Mouse (Mus musculus) layer of hippocampus, adult 9-10 months (tissue): Measurements from ENCODE around the gene Abat.

ENCODE experiments used
- DNase-seq: peaks from one replicate; pipeline ENCODE4 v3.0.0; 2022; ENCODE audit warnings: low spot score

Gene Abat

DNA sequence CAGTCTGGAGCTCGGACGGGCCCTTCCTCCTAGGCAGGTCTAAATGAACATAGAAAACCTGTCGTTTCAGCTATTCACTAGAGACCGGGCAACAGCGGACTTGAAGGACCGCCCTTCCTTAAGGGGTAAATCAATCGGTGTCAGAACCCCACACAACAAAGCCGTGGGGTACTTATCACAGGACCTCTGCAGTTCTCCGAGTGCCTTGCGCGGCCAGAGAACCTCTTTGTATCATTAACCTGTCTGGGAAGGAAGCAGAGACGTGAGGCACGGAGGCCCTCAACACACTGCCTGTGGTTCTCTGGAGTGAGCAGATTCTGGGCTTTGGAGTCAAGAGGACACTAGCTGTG, 123.6 kb downstream of the Abat start:
- no peak for DNase-seq

DNA sequence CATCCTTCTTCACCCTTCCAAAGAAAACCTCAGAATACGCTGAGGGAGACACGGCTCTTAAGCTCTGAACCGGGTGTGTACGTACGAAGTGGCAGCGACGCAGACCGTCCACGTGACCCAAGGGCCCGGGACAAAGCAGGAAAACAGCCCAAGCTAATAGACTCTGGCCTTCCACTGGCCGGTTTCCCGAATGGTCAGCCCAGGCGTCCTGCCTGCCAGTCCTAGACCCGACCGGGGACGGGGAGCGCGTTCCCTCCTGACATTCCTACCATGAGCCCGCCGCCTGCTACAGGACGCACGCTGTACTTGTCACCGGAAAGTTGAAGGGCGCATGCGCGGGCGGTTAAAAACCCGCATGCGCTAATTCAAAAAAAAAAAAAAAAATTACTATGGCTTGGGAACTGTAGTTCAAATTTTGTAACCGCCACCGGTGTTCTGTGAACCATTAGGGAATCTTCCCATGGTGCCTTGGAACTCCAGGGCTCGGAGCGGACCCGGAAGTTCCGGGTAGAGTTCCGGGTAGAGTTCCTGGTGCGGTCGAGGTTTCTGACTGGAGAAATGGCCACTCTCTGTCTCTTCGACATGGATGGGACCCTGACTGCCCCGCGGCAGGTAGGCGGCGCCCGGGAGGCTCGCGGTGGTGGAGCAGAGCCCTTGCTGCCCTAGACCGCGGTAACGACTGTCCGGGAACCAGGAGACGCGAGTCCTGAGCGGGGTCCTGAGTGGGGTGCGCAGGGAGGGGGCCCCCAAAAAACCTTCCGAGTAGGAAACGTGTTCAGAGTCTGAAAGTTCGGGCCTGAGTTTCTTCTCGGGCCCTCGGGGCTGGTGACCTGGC, 124.2 kb downstream of the Abat start, which contains the start of the genes Pmm2 and Tmem186:
Gene Pmm2 (plus strand): TSS at position 458 of the 835 bp plus-strand sequence.
Gene Tmem186 (minus strand): TSS at position 496 of the 835 bp plus-strand sequence.
- DNase-seq = peak; percentile 68

DNA sequence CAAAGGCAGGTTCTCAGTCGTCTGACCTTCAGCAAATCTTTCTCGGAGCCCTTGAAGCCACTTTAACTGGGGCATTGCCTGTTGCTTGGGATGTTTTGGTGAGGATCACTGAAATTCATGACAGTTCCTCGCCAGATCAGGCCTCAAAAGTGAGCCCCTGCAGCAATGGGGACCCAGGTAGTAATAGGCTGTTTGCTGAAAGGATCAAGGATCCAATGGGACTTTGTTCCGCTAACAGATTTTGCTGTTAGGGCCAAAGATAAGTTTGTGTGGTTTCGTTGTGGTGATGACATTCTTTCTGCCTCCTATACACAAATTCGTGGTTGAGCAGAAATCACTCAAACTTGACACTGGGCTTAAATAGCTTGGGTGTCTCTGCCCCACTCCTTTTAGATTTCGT, 124.9 kb downstream of the Abat start:
- no peak for DNase-seq

DNA sequence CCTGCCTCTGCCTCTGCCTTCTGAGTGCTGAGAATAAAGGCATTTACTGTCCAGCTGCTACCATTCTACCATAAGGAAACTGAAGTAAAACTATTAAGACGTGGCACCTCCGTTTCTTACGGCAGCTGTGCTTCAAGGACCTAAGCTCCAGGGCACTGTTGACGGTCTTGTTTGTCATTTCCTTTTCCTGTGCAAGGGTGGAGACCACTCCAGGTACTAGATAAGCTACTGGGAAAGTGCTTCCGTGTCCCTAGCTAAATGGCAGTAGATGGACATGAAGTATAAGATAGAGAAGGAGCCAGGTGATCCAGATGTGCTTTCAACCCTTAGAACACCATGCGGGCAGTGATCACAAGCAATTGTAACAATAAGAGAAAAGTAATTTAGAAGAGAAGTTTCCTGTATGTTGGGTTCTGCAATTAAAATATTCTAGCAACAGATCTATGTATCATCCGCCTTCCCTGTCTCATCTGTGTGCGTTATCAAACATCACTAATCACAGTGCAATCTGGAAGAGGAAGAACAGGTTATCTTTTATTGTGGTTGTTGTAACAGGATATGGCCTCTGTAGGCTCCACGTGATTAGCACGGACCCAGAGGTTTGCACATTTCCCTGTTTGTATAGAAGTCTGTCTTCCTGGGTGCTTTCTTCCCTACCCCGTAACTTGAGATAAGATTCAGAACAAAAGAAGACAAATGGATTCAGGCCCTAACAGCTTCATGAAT, 126.4 kb downstream of the Abat start:
- no peak for DNase-seq

DNA sequence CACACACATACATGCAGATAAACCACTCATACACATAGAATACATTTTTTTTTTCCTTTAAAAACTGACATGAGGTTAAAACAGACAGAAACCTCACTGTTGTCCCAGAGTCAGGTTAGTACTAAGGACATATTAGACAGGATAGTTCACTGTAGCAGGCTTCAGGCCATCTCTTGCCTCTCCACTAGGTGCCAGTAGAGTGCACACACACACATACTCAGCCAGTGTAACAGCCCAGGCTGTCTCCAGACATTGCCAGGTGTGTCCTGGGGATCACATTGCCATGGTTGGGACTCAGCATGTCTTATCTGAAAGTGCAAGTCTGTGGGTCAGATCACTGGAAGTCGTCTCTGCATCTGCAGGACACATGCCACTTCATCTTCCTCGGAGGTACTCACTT, 130.6 kb downstream of the Abat start:
- DNase-seq = peak; percentile 50

DNA sequence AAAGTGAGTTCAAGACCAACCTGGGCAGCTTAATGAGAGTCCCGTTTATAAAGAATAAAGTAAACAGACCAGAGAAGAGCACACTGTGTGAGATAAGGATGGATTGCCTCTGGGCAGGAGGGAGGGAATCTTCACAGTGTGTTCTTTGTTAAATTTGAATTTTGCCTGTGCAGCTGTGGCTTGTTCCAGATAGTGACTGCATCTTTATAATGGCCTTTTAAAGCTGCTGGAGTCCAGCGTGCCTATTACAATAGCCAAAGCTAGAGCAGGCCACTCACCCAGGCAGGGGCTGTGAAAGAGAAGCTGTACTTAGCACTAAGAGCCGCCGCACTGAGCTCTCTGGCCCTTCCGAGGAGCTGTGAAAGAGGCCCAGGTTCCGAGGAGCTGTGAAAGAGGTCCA, 132.3 kb downstream of the Abat start:
- DNase-seq = no peak

DNA sequence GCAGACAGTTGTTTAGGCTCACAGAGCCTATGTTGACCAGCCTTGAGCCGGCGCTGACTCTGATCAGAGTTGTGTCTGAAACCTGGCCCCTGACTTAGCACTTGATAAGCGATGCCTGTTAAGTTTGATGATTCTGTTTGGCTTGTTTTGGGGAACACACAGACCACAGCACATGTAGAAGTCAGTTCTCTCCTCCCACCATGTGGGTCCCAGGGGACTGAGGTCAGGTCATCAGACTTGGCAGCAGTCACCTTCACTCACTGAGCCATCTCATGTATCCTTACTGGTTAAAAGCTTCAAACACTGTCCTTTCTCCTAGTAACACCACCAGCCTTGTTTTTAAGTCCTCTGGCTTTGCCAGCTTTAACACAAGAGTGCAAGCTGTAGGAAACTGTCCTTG, 136.8 kb downstream of the Abat start:
- DNase-seq = no peak

DNA sequence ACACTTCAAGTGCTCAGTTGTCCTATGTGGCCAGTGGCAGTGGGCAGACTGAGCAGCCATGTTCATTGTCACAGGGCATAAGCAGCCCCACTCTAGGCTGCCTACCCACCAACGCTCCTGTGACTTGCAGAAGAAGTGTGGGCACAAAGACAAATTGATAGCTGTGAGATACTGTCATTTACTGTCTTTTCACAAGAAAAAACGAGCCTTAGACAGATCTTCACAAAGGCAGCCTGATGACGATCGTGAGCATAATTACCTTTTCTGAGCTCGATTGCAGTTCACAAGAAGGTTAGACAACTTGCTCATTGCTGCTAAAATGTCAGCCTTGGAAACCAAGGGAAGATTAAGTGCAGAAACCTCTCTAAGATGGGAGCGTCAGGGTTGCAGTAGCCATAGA, 141.9 kb downstream of the Abat start:
- no peak for DNase-seq

DNA sequence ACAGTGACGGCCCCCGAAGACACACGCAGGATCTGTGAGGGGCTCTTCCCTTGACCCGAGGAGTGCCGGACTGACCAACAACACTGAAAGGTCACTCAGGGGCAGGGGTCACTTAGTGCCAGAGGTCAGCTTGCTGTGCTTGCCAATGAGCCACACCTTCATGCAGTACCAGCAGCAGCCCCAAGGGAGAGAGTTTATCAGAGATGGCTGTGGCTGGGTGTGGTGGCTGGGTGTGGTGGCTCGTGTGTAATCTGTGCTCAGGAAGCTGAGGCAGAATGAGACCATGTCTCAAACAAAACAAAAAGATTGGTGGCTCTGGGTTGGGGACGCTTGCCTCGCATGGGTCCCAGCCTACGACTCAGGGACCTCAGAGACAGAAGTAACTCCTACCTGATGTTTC, 142.4 kb downstream of the Abat start:
- DNase-seq = no peak

DNA sequence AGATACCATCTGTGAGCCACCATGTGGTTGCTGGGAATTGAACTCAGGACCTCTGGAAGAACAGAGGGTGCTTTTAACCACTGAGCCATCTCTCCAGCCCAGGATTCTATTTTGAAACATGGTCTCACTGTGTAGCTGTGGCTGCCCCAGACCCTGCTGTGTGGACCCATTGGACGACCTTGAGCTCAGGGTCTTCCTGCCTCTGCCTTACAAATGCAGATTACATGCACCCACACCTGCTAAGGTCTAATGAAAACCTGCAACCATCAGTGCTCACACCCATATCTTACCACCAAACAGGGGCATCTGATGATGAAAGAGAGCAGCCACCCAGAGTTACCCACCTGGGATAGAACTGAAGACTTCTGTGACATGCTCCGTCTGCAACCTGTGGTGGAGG, 143.0 kb downstream of the Abat start:
- DNase-seq = no peak

DNA sequence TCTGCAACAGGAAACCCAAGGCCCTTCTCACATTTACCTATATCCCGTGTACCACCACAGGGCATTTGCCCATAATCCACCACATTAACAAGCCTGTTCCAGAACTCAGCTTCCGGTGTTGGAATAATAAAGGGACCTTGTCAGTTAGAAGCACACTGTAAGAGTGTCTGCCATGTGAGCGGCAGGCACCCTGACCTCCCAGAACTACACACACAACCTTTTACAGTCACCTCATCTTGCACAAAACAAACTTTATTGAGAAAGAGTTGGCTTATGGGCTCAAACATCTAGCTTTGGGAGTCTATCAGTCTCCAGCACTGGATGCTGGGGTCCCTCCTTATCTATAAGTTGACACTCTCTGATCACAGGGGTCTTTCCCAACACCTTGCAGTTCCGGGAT, 145.1 kb downstream of the Abat start:
- DNase-seq = no peak

DNA sequence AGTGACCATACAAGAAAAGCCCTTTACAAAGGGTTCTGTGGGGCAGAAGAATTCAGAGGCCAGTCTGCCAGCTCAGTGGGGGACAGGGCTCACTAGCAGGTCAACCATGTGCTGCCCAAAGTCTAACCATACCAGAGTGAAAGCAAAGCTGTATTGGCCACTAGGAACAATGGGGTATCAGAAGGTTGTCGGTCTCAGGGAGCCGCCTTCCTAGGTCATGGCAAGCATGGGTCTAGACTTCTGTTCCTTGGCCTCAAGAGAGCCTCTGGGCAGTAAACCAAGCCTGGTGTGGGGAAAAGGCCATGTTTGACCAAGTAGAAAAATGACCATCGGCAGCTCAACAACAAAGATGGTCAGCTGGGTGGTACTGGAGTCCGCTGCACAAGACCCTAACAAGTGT, 145.5 kb downstream of the Abat start:
- DNase-seq = no peak

DNA sequence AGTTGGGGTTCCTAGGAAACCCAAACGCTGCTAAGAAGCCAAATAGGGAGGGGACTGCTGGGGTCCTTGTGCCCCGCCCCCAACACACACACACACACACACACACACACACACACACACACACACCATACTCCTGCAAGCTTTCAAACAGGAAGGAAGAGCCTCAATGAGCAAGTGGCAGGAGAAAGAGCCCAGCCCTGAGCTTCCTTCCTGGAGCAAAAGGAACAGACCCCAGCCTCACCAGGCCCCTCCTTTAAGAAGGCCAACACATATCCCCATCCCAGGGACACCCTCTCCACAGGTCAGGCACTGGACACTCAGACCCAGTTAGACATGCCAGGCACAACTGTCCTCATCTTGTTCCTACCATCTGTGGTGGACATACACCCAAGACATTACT, 149.8 kb downstream of the Abat start:
- no peak for DNase-seq

DNA sequence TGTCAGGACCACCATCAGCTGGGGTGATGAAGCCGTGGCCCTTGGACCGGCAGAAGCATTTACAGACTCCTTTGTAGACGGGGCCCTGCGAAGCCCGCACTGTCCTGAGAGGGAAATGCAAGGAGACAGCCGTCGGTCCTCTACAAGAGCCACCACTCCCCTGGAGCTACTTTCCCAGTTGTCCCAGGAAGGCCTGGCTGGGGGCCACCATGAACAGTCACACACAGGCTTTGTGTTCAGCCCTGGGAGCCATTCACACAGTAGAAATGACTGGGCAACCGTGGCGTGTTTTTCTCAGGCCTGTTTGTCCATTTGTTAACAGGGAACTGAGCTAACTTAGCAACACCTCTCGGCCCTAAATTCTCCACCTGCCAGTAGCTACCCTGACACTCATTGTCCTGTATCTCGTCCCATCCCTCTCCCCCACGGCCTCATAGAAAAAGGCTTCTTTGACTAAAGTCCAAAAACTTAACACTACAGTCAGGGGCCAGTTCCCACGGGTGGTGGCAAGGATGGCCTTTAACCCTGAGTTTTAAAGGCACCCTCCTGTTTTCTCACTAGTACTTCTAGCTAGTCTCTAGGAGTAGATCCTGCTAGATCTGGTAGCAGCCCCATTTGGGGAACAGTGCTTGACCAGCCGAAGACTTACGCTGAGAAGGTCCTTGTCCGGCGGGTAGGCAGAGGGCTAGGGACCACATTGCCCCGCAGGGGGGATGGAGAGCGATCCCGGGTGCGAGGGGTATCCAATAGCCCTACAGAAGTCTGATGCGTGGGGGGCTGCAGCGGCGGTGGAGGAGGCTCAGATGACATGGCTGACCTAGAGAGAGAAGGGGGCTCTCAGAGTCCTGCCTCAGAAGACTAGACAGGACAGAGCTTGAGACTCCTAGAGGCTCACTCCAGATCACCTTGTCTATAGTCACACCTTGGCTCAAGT, 150.6 kb downstream of the Abat start:
- DNase-seq = no peak

DNA sequence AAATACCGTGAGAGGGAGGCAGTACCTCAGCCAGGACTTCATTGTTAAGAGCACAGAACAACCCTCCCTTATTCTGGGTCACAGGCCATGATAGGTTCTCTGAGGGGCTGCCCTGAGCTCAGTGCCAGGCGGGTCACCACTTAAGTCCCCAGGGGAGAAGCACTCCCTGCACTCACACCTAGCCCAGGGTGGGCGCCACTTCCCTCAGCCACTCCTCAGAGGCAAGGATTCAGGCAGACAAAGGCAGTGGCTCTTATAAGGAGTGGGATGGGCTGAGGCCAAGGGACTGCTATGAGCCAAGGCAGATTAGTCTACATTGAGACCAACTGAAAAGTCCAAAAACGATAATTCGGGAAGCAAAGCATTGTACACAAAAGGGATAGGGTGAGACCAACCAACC, 152.1 kb downstream of the Abat start:
- DNase-seq = no peak

DNA sequence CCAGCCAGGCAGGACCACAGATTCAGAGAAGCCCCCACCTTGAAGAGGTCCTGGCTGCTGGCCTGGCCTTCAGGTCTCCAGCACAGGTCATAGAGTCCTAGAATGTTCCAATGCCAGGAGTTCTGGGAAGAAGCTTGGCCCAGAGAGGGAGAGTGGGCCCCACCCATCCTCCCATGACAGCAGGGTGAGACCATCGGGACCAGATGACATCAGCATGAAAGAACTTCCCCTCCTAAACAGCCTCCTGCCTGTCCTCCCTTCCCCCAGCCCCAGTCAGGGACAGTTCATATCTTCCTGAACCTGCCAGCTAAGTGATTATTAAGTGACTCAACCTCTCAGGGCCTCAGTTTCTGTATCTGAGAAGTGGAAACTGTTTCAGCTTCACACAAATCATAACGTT, 153.2 kb downstream of the Abat start:
- DNase-seq = no peak

DNA sequence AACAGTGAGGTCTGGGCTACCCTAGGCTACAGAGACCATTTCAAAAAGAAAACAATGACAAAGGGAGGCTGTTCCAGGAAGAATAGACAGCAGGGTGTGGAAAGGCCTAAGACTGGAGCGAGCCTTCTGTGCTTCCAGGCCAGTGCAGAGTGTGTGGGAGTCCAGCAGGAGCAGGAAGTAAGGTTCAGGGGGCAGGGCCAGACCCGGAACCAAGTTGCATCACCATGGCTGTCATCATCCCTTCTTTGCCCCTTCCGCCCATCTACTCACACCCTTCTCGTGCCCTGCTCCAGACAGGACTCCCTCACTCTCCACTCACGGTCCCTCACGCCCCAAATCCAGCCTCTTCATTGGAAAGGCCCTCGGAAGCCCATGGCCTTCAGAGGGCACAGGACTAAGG, 154.0 kb downstream of the Abat start:
- DNase-seq = no peak

DNA sequence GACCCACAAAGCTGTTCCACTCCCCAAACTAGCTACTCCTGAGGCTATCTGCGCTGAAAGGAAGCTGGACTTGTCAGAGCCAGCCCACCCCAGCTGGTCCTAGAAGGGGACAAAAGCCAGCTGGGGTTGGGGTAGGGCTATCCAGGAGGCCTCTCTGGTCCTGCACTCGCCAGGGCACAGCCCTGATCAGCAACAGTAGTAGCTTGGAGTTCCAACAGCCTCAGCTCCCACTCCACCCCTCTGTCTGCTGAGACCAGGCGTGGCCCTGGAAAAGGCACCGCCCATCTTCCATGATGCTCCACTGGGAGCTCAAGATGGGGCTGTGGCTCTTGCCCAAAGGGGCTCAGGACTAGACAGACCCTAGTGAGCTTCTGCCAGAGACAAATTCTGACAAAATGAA, 154.6 kb downstream of the Abat start:
- DNase-seq = no peak

DNA sequence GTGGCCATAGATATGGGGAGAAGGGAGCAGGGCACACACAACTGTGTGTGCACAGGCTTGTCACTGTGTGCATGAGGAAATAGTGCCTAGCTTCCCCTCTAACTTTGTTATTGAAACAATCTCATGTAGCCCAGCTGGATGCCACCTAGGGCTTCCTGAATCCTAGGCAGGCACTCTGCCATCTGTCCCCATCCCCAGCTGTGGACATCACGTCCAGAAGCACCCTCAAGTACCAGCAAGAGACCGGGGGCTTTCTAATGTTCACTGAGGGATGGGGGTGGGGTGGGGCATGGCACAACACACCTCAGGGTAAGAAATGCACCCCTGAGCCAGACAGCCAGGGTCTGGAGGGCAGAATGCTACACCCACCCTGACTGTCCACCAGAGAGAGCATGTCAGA, 155.2 kb downstream of the Abat start:
- no peak for DNase-seq

DNA sequence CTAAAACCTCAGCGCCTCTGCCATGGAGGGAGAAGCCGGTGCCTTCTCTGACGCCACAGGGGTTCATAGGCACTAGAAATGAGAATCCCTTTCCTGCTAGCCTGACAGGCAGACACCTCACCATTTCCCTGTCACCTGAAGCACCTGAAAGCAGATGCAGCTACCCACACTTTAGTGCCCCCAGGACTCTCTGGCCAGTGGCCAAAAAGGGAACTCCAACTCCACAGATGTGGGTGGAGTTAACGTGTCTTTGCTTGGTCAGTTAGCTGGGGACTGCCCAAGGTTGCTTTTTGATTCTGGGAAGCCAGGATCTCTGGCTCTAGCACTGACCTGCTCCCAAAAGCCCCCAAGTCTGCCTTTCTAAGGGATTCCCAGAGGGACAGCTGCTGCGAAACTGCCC, 156.2 kb downstream of the Abat start:
- no peak for DNase-seq

DNA sequence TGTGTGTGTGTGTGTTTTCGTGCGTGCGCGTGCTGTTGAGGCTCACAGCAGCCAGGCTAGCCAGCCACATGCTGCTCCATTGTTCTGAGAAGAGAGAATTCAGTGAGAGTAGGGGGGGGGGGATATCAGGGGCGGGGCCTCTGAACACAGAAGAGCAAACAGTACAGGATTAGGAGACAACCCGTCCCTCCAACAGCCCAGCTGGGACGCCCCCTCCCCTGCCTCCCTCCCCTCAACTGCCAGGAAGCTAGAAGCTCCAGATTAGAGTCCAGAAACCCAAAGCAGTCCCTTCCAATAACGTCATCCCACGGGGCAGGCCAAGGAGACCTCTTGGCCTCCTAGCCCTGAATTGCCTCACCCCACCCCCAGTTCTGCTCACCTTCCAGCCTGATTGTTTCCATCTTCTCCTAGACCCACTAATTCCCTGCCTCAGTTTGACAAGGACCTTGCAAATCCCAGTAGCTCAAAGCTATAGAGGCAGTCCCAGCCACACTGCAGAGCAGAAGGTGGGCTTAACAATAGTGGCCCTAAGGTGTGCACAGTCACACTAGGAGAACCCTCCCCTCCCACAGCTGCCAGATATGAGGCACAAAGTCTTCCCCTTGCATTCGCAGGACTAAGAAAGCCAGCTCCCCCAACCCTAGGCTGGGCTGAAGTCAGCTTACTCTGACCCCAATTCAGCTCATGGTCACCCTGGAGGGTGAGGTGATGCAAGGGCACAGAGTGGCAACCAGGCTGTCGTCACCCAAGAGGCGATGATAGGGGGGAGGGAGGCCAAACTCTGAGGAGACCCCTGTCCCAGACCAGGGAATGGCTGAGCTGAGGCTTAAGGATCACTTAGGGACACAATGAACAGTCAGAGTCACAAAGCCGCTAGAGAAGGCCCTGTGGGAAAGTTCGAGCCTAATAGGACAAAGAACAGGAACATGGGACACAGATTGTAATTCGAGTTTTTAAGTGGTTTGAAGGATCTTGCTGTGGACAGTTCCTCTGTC, 157.1 kb downstream of the Abat start:
- DNase-seq = no peak
